Mouse (Mus musculus): ENCODE data around the gene Lin37. TPM values are rescaled to one million over a fixed set of nuclear protein-coding genes. Genes with fewer than 3 reads are reported as not detected.

Gene Lin37
- polyA plus RNA-seq (2015; fragmentation: Nextera tagmentation; extraction: Ambion mirVana), result 51.0 and 58.7 TPM in 2 replicates

- WGBS, result under 1% methylated on average over 20 of the region's 20 CpGs
- no peaks in the 10 kb centered on the region for H3K9me3 ChIP-seq (ENCODE audit: control insufficient read depth, low read length)
- H3K4me2 ChIP-seq (ENCODE audit: low read length), result peak within 1 kb of the TSS; percentile 99
- peaks cover 25% of the 10 kb centered on the region for H3K4me1 ChIP-seq (ENCODE audit: control insufficient read depth, insufficient read depth, low read depth, low read length)
- H3K27me3 ChIP-seq (replicated peaks; ENCODE audit: control insufficient read depth, insufficient read depth, low read length), result no peaks in the 10 kb centered on the region
- peak within 1 kb of the TSS; percentile 74 for H3K9ac ChIP-seq (ENCODE audit: low read depth, low read length)
- peak; percentile 90 for ATAC-seq
- H3K27ac ChIP-seq (ENCODE audit: low read depth, low read length), result peak within 1 kb of the TSS; percentile 64
- H3K36me3 ChIP-seq (ENCODE audit: control insufficient read depth, insufficient read depth, low read length), result peaks cover 23% of the 10 kb centered on the region
- peak within 1 kb of the TSS; percentile 62 for H3K4me3 ChIP-seq (ENCODE audit: low read length)
Observed at GRCm38 (mm10) chr7:30559443-30559954, at the start of gene Lin37. Gene Lin37, minus strand, starts transcription at chr7:30559838.

GRCm38 (mm10) chr7:30608476-30608875 lies 48.8 kb upstream of the Lin37 start:
- H3K27ac ChIP-seq (ENCODE audit: low read depth, low read length), result no peak overlapping the region
- H3K27me3 ChIP-seq (replicated peaks; ENCODE audit: control insufficient read depth, insufficient read depth, low read length), result no peaks in the 10 kb centered on the region
- 50% methylated on average over 16 of the region's 16 CpGs for WGBS
- no peaks in the 10 kb centered on the region for H3K4me1 ChIP-seq (ENCODE audit: control insufficient read depth, insufficient read depth, low read depth, low read length)
- no peak for ATAC-seq
- no peaks in the 10 kb centered on the region for H3K9me3 ChIP-seq (ENCODE audit: control insufficient read depth, low read length)
- H3K9ac ChIP-seq (ENCODE audit: low read depth, low read length), result no peak overlapping the region
- H3K4me2 ChIP-seq (ENCODE audit: low read length), result no peak overlapping the region
- no peak overlapping the region for H3K4me3 ChIP-seq (ENCODE audit: low read length)
- no peaks in the 10 kb centered on the region for H3K36me3 ChIP-seq (ENCODE audit: control insufficient read depth, insufficient read depth, low read length)

- Histone ChIP-seq H3K27ac (ENCODE audit: low read depth, low read length) (no peak overlapping the region), H3K9me3 (ENCODE audit: control insufficient read depth, low read length) (no peaks in the 10 kb centered on the region), H3K4me2 (ENCODE audit: low read length) (no peak overlapping the region), H3K27me3 (replicated peaks; ENCODE audit: control insufficient read depth, insufficient read depth, low read length) (no peaks in the 10 kb centered on the region), H3K4me1 (ENCODE audit: control insufficient read depth, insufficient read depth, low read depth, low read length) (no peaks in the 10 kb centered on the region), H3K9ac (ENCODE audit: low read depth, low read length) (no peak overlapping the region), H3K36me3 (ENCODE audit: control insufficient read depth, insufficient read depth, low read length) (no peaks in the 10 kb centered on the region), H3K4me3 (ENCODE audit: low read length) (no peak overlapping the region)
- 34% methylated on average over 8 of the region's 8 CpGs for WGBS
- no peak for ATAC-seq
Observed at GRCm38 (mm10) chr7:30607706-30608309, 48.2 kb upstream of the Lin37 start.

GRCm38 (mm10) chr7:30604944-30605343 lies 45.3 kb upstream of the Lin37 start:
- Histone ChIP-seq H3K9ac (ENCODE audit: low read depth, low read length) (no peak overlapping the region), H3K4me2 (ENCODE audit: low read length) (no peak overlapping the region), H3K36me3 (ENCODE audit: control insufficient read depth, insufficient read depth, low read length) (no peaks in the 10 kb centered on the region), H3K27me3 (replicated peaks; ENCODE audit: control insufficient read depth, insufficient read depth, low read length) (no peaks in the 10 kb centered on the region), H3K27ac (ENCODE audit: low read depth, low read length) (no peak overlapping the region), H3K4me1 (ENCODE audit: control insufficient read depth, insufficient read depth, low read depth, low read length) (peaks cover 6% of the 10 kb centered on the region), H3K4me3 (ENCODE audit: low read length) (no peak overlapping the region), H3K9me3 (ENCODE audit: control insufficient read depth, low read length) (no peaks in the 10 kb centered on the region)
- 89% methylated on average over 8 of the region's 8 CpGs for WGBS
- ATAC-seq, result no peak

GRCm38 (mm10) chr7:30604424-30604823 lies 44.8 kb upstream of the Lin37 start:
- no peak overlapping the region for H3K4me3 ChIP-seq (ENCODE audit: low read length)

GRCm38 (mm10) chr7:30602583-30602982 lies 42.9 kb upstream of the Lin37 start:
- H3K9me3 ChIP-seq (ENCODE audit: control insufficient read depth, low read length), result no peaks in the 10 kb centered on the region
- H3K9ac ChIP-seq (ENCODE audit: low read depth, low read length), result no peak overlapping the region
- no peak overlapping the region for H3K27ac ChIP-seq (ENCODE audit: low read depth, low read length)
- no peak overlapping the region for H3K4me2 ChIP-seq (ENCODE audit: low read length)
- ATAC-seq, result no peak
- 67% methylated on average over 3 of the region's 3 CpGs for WGBS
- H3K4me3 ChIP-seq (ENCODE audit: low read length), result no peak overlapping the region
- H3K4me1 ChIP-seq (ENCODE audit: control insufficient read depth, insufficient read depth, low read depth, low read length), result peaks cover 11% of the 10 kb centered on the region
- no peaks in the 10 kb centered on the region for H3K27me3 ChIP-seq (replicated peaks; ENCODE audit: control insufficient read depth, insufficient read depth, low read length)
- no peaks in the 10 kb centered on the region for H3K36me3 ChIP-seq (ENCODE audit: control insufficient read depth, insufficient read depth, low read length)

More at GRCm38 (mm10) chr7:30604424-30604823, 44.8 kb upstream of the Lin37 start:
- peaks cover 11% of the 10 kb centered on the region for H3K4me1 ChIP-seq (ENCODE audit: control insufficient read depth, insufficient read depth, low read depth, low read length)
- H3K27me3 ChIP-seq (replicated peaks; ENCODE audit: control insufficient read depth, insufficient read depth, low read length), result no peaks in the 10 kb centered on the region
- H3K4me2 ChIP-seq (ENCODE audit: low read length), result no peak overlapping the region
- H3K9ac ChIP-seq (ENCODE audit: low read depth, low read length), result no peak overlapping the region
- no peak overlapping the region for H3K27ac ChIP-seq (ENCODE audit: low read depth, low read length)
- 64% methylated on average over 8 of the region's 8 CpGs for WGBS
- H3K36me3 ChIP-seq (ENCODE audit: control insufficient read depth, insufficient read depth, low read length), result no peaks in the 10 kb centered on the region
- no peak for ATAC-seq
- H3K9me3 ChIP-seq (ENCODE audit: control insufficient read depth, low read length), result no peaks in the 10 kb centered on the region

GRCm38 (mm10) chr7:30600651-30601050 lies 41.0 kb upstream of the Lin37 start:
- H3K4me1 ChIP-seq (ENCODE audit: control insufficient read depth, insufficient read depth, low read depth, low read length), result peaks cover 11% of the 10 kb centered on the region
- H3K9ac ChIP-seq (ENCODE audit: low read depth, low read length), result no peak overlapping the region
- WGBS, result 66% methylated on average over 7 of the region's 7 CpGs
- H3K4me2 ChIP-seq (ENCODE audit: low read length), result peak overlapping the region; percentile 53; the same call in 1 of the 2 replicates
- ATAC-seq, result 0 out of 2 replicates have a peak, but pooled peaks have one; percentile 3
- no peaks in the 10 kb centered on the region for H3K27me3 ChIP-seq (replicated peaks; ENCODE audit: control insufficient read depth, insufficient read depth, low read length)
- H3K4me3 ChIP-seq (ENCODE audit: low read length), result no peak overlapping the region
- H3K36me3 ChIP-seq (ENCODE audit: control insufficient read depth, insufficient read depth, low read length), result no peaks in the 10 kb centered on the region
- H3K9me3 ChIP-seq (ENCODE audit: control insufficient read depth, low read length), result no peaks in the 10 kb centered on the region
- H3K27ac ChIP-seq (ENCODE audit: low read depth, low read length), result no peak overlapping the region; the same call in 1 of the 2 replicates

GRCm38 (mm10) chr7:30599933-30600353 lies 40.3 kb upstream of the Lin37 start:
- WGBS, result 2% methylated on average over 16 of the region's 16 CpGs
- no peaks in the 10 kb centered on the region for H3K27me3 ChIP-seq (replicated peaks; ENCODE audit: control insufficient read depth, insufficient read depth, low read length)
- H3K4me2 ChIP-seq (ENCODE audit: low read length), result peak overlapping the region; percentile 53
- peak overlapping the region; percentile 27 for H3K4me3 ChIP-seq (ENCODE audit: low read length)
- H3K36me3 ChIP-seq (ENCODE audit: control insufficient read depth, insufficient read depth, low read length), result no peaks in the 10 kb centered on the region
- peak; percentile 99 for ATAC-seq
- H3K9ac ChIP-seq (ENCODE audit: low read depth, low read length), result 0 out of 2 replicates have a peak overlapping the region, but pooled peaks have one; percentile 11
- peaks cover 11% of the 10 kb centered on the region for H3K4me1 ChIP-seq (ENCODE audit: control insufficient read depth, insufficient read depth, low read depth, low read length)
- H3K27ac ChIP-seq (ENCODE audit: low read depth, low read length), result peak overlapping the region; percentile 37; the same call in 1 of the 2 replicates
- H3K9me3 ChIP-seq (ENCODE audit: control insufficient read depth, low read length), result no peaks in the 10 kb centered on the region

GRCm38 (mm10) chr7:30598786-30599185 lies 39.1 kb upstream of the Lin37 start, which contains the start of gene Zbtb32:
Gene Zbtb32, minus strand, starts transcription at chr7:30598909.
- H3K4me2 ChIP-seq (ENCODE audit: low read length), result peak within 1 kb of the TSS; percentile 53
- H3K4me1 ChIP-seq (ENCODE audit: control insufficient read depth, insufficient read depth, low read depth, low read length), result peaks cover 11% of the 10 kb centered on the region
- no peaks in the 10 kb centered on the region for H3K36me3 ChIP-seq (ENCODE audit: control insufficient read depth, insufficient read depth, low read length)
- H3K27ac ChIP-seq (ENCODE audit: low read depth, low read length), result peak within 1 kb of the TSS; percentile 37; the same call in 1 of the 2 replicates
- H3K27me3 ChIP-seq (replicated peaks; ENCODE audit: control insufficient read depth, insufficient read depth, low read length), result no peaks in the 10 kb centered on the region
- no peaks in the 10 kb centered on the region for H3K9me3 ChIP-seq (ENCODE audit: control insufficient read depth, low read length)
- 90% methylated on average over 12 of the region's 12 CpGs for WGBS
- peak within 1 kb of the TSS; percentile 27 for H3K4me3 ChIP-seq (ENCODE audit: low read length)
- 0 out of 2 replicates have a peak within 1 kb of the TSS, but pooled peaks have one; percentile 11 for H3K9ac ChIP-seq (ENCODE audit: low read depth, low read length)
- ATAC-seq, result no peak
